Mouse (Mus musculus): Measurements from ENCODE around the gene Tenm3. TPM values are rescaled to one million over a fixed set of nuclear protein-coding genes. Genes with fewer than 3 reads are reported as not detected.

Tenm3 gene
- total and polyA plus RNA-seq, 3 experiments = 0.01 to 0.11 TPM; not detected in 1

- H3K27me3 ChIP-seq (ENCODE audit: insufficient read depth, low read length) = no peaks in the 10 kb centered on the region
- TF ChIP-seq POLR2AphosphoS5 (IDR thresholded peaks at IDR 0.05; ENCODE audit: insufficient replicate concordance, low read depth, low read length) (no peak), GATA1 (IDR thresholded peaks at IDR 0.05; ENCODE audit: borderline replicate concordance, low read length) (no peak), TAL1 (conservative IDR thresholded peaks at IDR 0.05; ENCODE audit: low read depth, low read length) (no peak), GATA2 (IDR thresholded peaks at IDR 0.05; ENCODE audit: borderline replicate concordance, low read depth, low read length) (no peak), CTCF (IDR thresholded peaks at IDR 0.05; ENCODE audit: low read depth, low read length) (no peak)
- peaks cover 36% of the 10 kb centered on the region for H3K9me3 ChIP-seq (replicated peaks)
- no peak overlapping the region for H3K4me3 ChIP-seq (ENCODE audit: low read depth, low read length)
- ATAC-seq (ENCODE audit: extremely low read depth, insufficient number of reproducible peaks, low FRiP score, poor library complexity, severe bottlenecking) (no peak), DNase-seq (ENCODE audit: low spot score) (no peak)
- no peaks in the 10 kb centered on the region for H3K4me1 ChIP-seq (ENCODE audit: insufficient read depth, low read depth, low read length)
- H3K36me3 ChIP-seq (replicated peaks) = no peaks in the 10 kb centered on the region
Measured at GRCm38 (mm10) chr8:48611934-48612512, 231.7 kb downstream of the Tenm3 start.

- no peaks in the 10 kb centered on the region for H3K4me1 ChIP-seq (ENCODE audit: insufficient read depth, low read depth, low read length)
- no peaks in the 10 kb centered on the region for H3K27me3 ChIP-seq (ENCODE audit: insufficient read depth, low read length)
- no peak for TF ChIP-seq TAL1 (conservative IDR thresholded peaks at IDR 0.05; ENCODE audit: low read depth, low read length)
- no peak for TF ChIP-seq GATA2 (IDR thresholded peaks at IDR 0.05; ENCODE audit: borderline replicate concordance, low read depth, low read length)
- TF ChIP-seq CTCF (IDR thresholded peaks at IDR 0.05; ENCODE audit: low read depth, low read length) = no peak
- TF ChIP-seq GATA1 (IDR thresholded peaks at IDR 0.05; ENCODE audit: borderline replicate concordance, low read length) = no peak
- TF ChIP-seq POLR2AphosphoS5 (IDR thresholded peaks at IDR 0.05; ENCODE audit: insufficient replicate concordance, low read depth, low read length) = no peak
- peaks cover 33% of the 10 kb centered on the region for H3K9me3 ChIP-seq (replicated peaks)
- no peaks in the 10 kb centered on the region for H3K36me3 ChIP-seq (replicated peaks)
- ATAC-seq (ENCODE audit: extremely low read depth, insufficient number of reproducible peaks, low FRiP score, poor library complexity, severe bottlenecking) (no peak), DNase-seq (ENCODE audit: low spot score) (no peak)
- H3K4me3 ChIP-seq (ENCODE audit: low read depth, low read length) = no peak overlapping the region
Measured at GRCm38 (mm10) chr8:48611126-48611525, 232.6 kb downstream of the Tenm3 start.

- Histone ChIP-seq H3K4me3 (ENCODE audit: low read depth, low read length) (no peak overlapping the region), H3K27me3 (ENCODE audit: insufficient read depth, low read length) (no peaks in the 10 kb centered on the region), H3K36me3 (replicated peaks) (no peaks in the 10 kb centered on the region)
Measured at GRCm38 (mm10) chr8:48610316-48610715, 233.4 kb downstream of the Tenm3 start.

GRCm38 (mm10) chr8:48609684-48610083 is 234.1 kb downstream of the Tenm3 start:
- no peaks in the 10 kb centered on the region for H3K36me3 ChIP-seq (replicated peaks)
- H3K27me3 ChIP-seq (ENCODE audit: insufficient read depth, low read length) = no peaks in the 10 kb centered on the region
- no peak for DNase-seq (ENCODE audit: low spot score)
- H3K4me3 ChIP-seq (ENCODE audit: low read depth, low read length) = no peak overlapping the region
- peaks cover 28% of the 10 kb centered on the region for H3K9me3 ChIP-seq (replicated peaks)
- H3K4me1 ChIP-seq (ENCODE audit: insufficient read depth, low read depth, low read length) = no peaks in the 10 kb centered on the region
- TF ChIP-seq POLR2AphosphoS5 (IDR thresholded peaks at IDR 0.05; ENCODE audit: insufficient replicate concordance, low read depth, low read length) (no peak), TAL1 (conservative IDR thresholded peaks at IDR 0.05; ENCODE audit: low read depth, low read length) (no peak), GATA1 (IDR thresholded peaks at IDR 0.05; ENCODE audit: borderline replicate concordance, low read length) (no peak), CTCF (IDR thresholded peaks at IDR 0.05; ENCODE audit: low read depth, low read length) (no peak), GATA2 (IDR thresholded peaks at IDR 0.05; ENCODE audit: borderline replicate concordance, low read depth, low read length) (no peak)
- ATAC-seq (ENCODE audit: extremely low read depth, insufficient number of reproducible peaks, low FRiP score, poor library complexity, severe bottlenecking) = no peak

More at GRCm38 (mm10) chr8:48610316-48610715, 233.4 kb downstream of the Tenm3 start:
- no peak for TF ChIP-seq GATA2 (IDR thresholded peaks at IDR 0.05; ENCODE audit: borderline replicate concordance, low read depth, low read length)
- TF ChIP-seq CTCF (IDR thresholded peaks at IDR 0.05; ENCODE audit: low read depth, low read length) = no peak
- TF ChIP-seq POLR2AphosphoS5 (IDR thresholded peaks at IDR 0.05; ENCODE audit: insufficient replicate concordance, low read depth, low read length) = no peak
- TF ChIP-seq GATA1 (IDR thresholded peaks at IDR 0.05; ENCODE audit: borderline replicate concordance, low read length) = no peak
- TF ChIP-seq TAL1 (conservative IDR thresholded peaks at IDR 0.05; ENCODE audit: low read depth, low read length) = no peak
- no peak for ATAC-seq (ENCODE audit: extremely low read depth, insufficient number of reproducible peaks, low FRiP score, poor library complexity, severe bottlenecking)
- Histone ChIP-seq H3K9me3 (replicated peaks) (peaks cover 28% of the 10 kb centered on the region), H3K4me1 (ENCODE audit: insufficient read depth, low read depth, low read length) (no peaks in the 10 kb centered on the region)
- DNase-seq (ENCODE audit: low spot score) = no peak

- Histone ChIP-seq H3K4me1 (ENCODE audit: insufficient read depth, low read depth, low read length) (no peaks in the 10 kb centered on the region), H3K27me3 (ENCODE audit: insufficient read depth, low read length) (no peaks in the 10 kb centered on the region), H3K9me3 (replicated peaks) (peaks cover 24% of the 10 kb centered on the region), H3K36me3 (replicated peaks) (no peaks in the 10 kb centered on the region), H3K4me3 (ENCODE audit: low read depth, low read length) (no peak overlapping the region)
- no peak for TF ChIP-seq GATA2 (IDR thresholded peaks at IDR 0.05; ENCODE audit: borderline replicate concordance, low read depth, low read length)
- no peak for TF ChIP-seq CTCF (IDR thresholded peaks at IDR 0.05; ENCODE audit: low read depth, low read length)
- no peak for TF ChIP-seq POLR2AphosphoS5 (IDR thresholded peaks at IDR 0.05; ENCODE audit: insufficient replicate concordance, low read depth, low read length)
- no peak for TF ChIP-seq GATA1 (IDR thresholded peaks at IDR 0.05; ENCODE audit: borderline replicate concordance, low read length)
- TF ChIP-seq TAL1 (conservative IDR thresholded peaks at IDR 0.05; ENCODE audit: low read depth, low read length) = no peak
- no peak for ATAC-seq (ENCODE audit: extremely low read depth, insufficient number of reproducible peaks, low FRiP score, poor library complexity, severe bottlenecking)
- no peak for DNase-seq (ENCODE audit: low spot score)
Measured at GRCm38 (mm10) chr8:48604190-48604897, 239.4 kb downstream of the Tenm3 start.

GRCm38 (mm10) chr8:48603165-48603840 is 240.4 kb downstream of the Tenm3 start:
- TF ChIP-seq POLR2AphosphoS5 (IDR thresholded peaks at IDR 0.05; ENCODE audit: insufficient replicate concordance, low read depth, low read length) (no peak), GATA1 (IDR thresholded peaks at IDR 0.05; ENCODE audit: borderline replicate concordance, low read length) (no peak), CTCF (IDR thresholded peaks at IDR 0.05; ENCODE audit: low read depth, low read length) (no peak), GATA2 (IDR thresholded peaks at IDR 0.05; ENCODE audit: borderline replicate concordance, low read depth, low read length) (no peak), TAL1 (conservative IDR thresholded peaks at IDR 0.05; ENCODE audit: low read depth, low read length) (no peak)
- ATAC-seq (ENCODE audit: extremely low read depth, insufficient number of reproducible peaks, low FRiP score, poor library complexity, severe bottlenecking) = no peak
- Histone ChIP-seq H3K4me1 (ENCODE audit: insufficient read depth, low read depth, low read length) (no peaks in the 10 kb centered on the region), H3K4me3 (ENCODE audit: low read depth, low read length) (no peak overlapping the region), H3K36me3 (replicated peaks) (no peaks in the 10 kb centered on the region), H3K27me3 (ENCODE audit: insufficient read depth, low read length) (no peaks in the 10 kb centered on the region), H3K9me3 (replicated peaks) (peaks cover 28% of the 10 kb centered on the region)
- DNase-seq (ENCODE audit: low spot score) = no peak

Measured in G1E (cell line).